Mouse (Mus musculus): ENCODE measurements around the gene Catsper2. TPM values are rescaled to one million over a fixed set of nuclear protein-coding genes. Genes with fewer than 3 reads are reported as not detected.

Catsper2 gene
- total and polyA plus RNA-seq, 3 experiments = 1.2 to 2.5 TPM; not detected in 1

DNA sequence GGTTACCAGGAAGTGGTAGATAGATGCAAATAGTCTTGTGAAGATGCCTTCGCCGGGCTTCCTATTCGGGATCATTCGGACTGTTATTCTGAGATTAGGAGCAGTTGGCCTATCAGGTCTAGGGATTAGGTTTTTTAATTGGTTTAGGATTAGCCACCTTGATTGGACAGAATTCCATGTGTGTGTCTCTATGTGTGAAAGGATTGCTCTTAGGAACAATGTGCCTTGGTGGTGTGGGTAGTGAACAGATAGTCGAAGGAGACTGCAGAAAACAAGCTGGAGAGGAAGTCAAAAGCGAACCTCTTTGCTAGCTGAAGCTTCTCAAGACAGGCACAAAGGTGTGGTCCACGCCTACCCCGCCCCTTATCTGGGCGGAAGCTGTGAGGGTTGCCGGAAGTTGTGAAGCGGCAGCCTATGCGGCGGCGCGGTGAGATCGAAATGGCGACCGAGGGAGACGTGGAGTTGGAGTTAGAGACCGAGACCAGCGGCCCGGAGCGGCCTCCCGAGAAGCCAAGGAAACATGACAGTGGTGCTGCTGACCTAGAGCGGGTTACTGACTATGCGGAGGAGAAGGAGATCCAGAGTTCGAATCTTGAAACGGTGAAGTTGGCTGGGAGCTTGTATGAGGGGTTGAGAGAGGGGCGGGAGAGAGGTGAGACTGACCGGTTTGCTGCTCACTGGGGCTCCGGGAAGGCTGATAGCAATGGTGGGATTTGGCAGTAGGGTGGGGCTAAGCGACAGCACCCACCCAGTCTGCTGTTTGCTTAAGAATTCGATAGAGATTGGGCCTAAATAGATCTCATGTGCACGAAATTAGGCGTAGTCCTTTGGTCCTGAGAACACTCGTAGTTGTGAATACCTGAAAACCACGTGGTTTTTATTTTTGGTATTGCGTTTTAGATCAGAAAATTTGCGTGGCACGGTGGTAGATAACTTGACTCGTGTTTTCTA lies 43.4 kb upstream of the Catsper2 start, which contains the start of gene Serinc4 (continued):
- TF ChIP-seq HCFC1 (IDR thresholded peaks at IDR 0.05; ENCODE audit: low read depth, low read length) = peak; percentile 83
- TF ChIP-seq CTCF (IDR thresholded peaks at IDR 0.05 in 2 of 3, conservative IDR thresholded peaks at IDR 0.05 in 1 of 3; ENCODE audit: control insufficient read depth in 1 of 3, insufficient read depth in 1 of 3, low read depth in 2 of 3, low read length in 3 of 3, poor library complexity in 1 of 3, severe bottlenecking in 1 of 3) = no peak
- TF ChIP-seq ETS1 (IDR thresholded peaks at IDR 0.05; ENCODE audit: low read depth, low read length) = peak; percentile 62
- no peak for TF ChIP-seq MAFK (IDR thresholded peaks at IDR 0.05; ENCODE audit: borderline replicate concordance, low read depth, low read length)

DNA sequence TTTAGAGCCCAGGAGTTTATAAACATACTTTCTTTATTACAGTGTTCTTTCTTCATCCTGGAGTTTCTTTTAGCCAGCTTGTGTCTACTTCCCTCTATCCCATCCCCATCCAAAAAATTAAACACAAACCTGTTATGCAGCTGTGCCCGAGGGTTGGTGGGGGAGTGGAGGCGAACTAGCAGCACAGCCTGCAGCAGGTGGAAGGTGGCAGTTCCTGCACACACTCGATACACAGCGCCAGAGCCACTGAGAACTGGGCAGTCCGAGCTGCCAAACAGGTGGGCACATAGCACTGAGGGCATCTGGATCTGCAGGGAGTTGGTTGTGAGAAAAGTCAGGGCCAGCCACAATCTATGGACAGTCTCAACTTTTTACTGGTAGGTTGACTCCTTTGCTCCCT lies 41.9 kb upstream of the Catsper2 start:
- Histone ChIP-seq H3K36me3 (ENCODE audit: control insufficient read depth in 1 of 2, insufficient read depth in 2 of 2, low read length in 2 of 2) (peaks cover 0 to 20% of the 10 kb centered on the region in 2 experiments; a peak in 2 of 4 replicates), H3K27ac (ENCODE audit: control insufficient read depth, low read depth, low read length) (no peak overlapping the region), H3K4me3 (ENCODE audit: control insufficient read depth in 1 of 2, insufficient read depth in 1 of 2, low read depth in 2 of 2, low read length in 2 of 2) (no peak overlapping the region)

DNA sequence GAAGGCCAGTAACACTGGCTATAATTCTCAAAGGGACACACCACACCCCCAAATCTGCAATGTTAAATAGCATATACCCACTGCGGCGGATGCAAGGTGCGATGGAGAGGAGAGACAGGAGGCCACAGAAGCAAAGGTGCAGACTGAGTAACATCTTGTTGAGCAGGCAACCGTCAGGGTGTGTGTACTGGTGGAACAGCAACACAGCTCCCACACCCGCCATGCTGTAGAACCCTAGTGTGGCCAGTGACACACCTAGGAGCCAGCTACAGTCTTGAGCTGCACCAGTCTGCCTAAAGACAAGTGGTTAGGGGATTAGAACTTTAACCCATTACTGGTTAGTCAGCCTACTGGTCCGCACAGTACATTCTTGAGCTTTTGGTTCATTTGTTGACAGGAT lies 40.3 kb upstream of the Catsper2 start:
- peaks cover 0 to 22% of the 10 kb centered on the region in 2 experiments; a peak in 2 of 4 replicates for H3K36me3 ChIP-seq (ENCODE audit: control insufficient read depth in 1 of 2, insufficient read depth in 2 of 2, low read length in 2 of 2)

More for the DNA sequence above, 41.9 kb upstream of the Catsper2 start:
- peaks cover 18% of the 10 kb centered on the region for H3K79me2 ChIP-seq (ENCODE audit: control insufficient read depth, insufficient read depth, low read length, poor library complexity)
- H3K9ac ChIP-seq (ENCODE audit: control insufficient read depth, low read depth, low read length, poor library complexity, severe bottlenecking) = no peak overlapping the region
- H3K4me1 ChIP-seq (ENCODE audit: control insufficient read depth in 1 of 2, insufficient read depth in 2 of 2, low read length in 2 of 2) = peaks cover 7 to 8% of the 10 kb centered on the region in 2 experiments
- no peak for TF ChIP-seq ZKSCAN1 (IDR thresholded peaks at IDR 0.05; ENCODE audit: low read depth, low read length)
- DNase-seq (ENCODE audit: low read depth, low spot score) = no peak
- H3K27me3 ChIP-seq (ENCODE audit: control insufficient read depth in 1 of 2, insufficient read depth in 2 of 2, low read length in 2 of 2) = no peaks in the 10 kb centered on the region
- H3K9me3 ChIP-seq (replicated peaks; ENCODE audit: insufficient read depth, low read length) = no peaks in the 10 kb centered on the region

DNA sequence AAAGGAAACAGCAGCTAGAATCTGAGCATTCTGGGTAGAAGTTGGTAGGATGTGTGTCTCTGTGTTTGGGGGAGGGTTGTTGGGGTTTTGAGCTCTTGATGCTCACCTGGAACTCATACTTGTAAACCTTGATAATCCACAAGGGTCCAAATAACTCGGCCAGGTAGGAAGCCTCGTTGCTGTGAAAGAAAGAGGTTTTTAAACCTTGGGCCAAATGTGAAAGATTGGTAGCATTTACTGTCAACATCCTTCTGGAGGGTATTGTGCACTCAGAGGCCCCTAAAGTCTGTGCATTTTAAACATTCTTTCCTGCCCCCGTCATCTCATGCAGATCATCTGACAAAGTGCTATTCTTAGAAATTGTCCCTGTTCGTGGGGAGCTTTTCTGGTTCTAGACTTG lies 39.4 kb upstream of the Catsper2 start, which contains the start of gene Hypk:
TSS of gene Hypk (plus strand) at position 301 of the 400 bp plus-strand sequence.
- no peaks in the 10 kb centered on the region for H3K27me3 ChIP-seq (ENCODE audit: control insufficient read depth in 1 of 2, insufficient read depth in 2 of 2, low read length in 2 of 2)
- H3K79me2 ChIP-seq (ENCODE audit: control insufficient read depth, insufficient read depth, low read length, poor library complexity) = peaks cover 26% of the 10 kb centered on the region
- peaks cover 6 to 12% of the 10 kb centered on the region in 2 experiments for H3K4me1 ChIP-seq (ENCODE audit: control insufficient read depth in 1 of 2, insufficient read depth in 2 of 2, low read length in 2 of 2)
- H3K27ac ChIP-seq (ENCODE audit: control insufficient read depth, low read depth, low read length) = no peak within 1 kb of the TSS
- no peak within 1 kb of the TSS for H3K9ac ChIP-seq (ENCODE audit: control insufficient read depth, low read depth, low read length, poor library complexity, severe bottlenecking)
- peaks cover 0 to 17% of the 10 kb centered on the region in 2 experiments; a peak in 2 of 4 replicates for H3K36me3 ChIP-seq (ENCODE audit: control insufficient read depth in 1 of 2, insufficient read depth in 2 of 2, low read length in 2 of 2)
- no peak for DNase-seq (ENCODE audit: low read depth, low spot score)
- no peaks in the 10 kb centered on the region for H3K9me3 ChIP-seq (replicated peaks; ENCODE audit: insufficient read depth, low read length)
- TF ChIP-seq ETS1 (IDR thresholded peaks at IDR 0.05; ENCODE audit: low read depth, low read length) = no peak
- TF ChIP-seq EP300 (IDR thresholded peaks at IDR 0.05; ENCODE audit: low read depth in 1 of 2, low read length in 2 of 2) = no peak
- TF ChIP-seq ZMIZ1 (IDR thresholded peaks at IDR 0.05; ENCODE audit: low read depth, low read length) = no peak
- TF ChIP-seq POLR2A (IDR thresholded peaks at IDR 0.05; ENCODE audit: control insufficient read depth in 1 of 2, insufficient read depth in 1 of 2, low read depth in 1 of 2, low read length in 2 of 2, poor library complexity in 1 of 2) = no peak
- TF ChIP-seq MEF2A (IDR thresholded peaks at IDR 0.05; ENCODE audit: extremely low read depth, insufficient replicate concordance, low read depth, low read length, poor library complexity, severe bottlenecking) = no peak
- no peak for TF ChIP-seq MAFK (IDR thresholded peaks at IDR 0.05; ENCODE audit: borderline replicate concordance, low read depth, low read length)
- no peak for TF ChIP-seq E2F4 (IDR thresholded peaks at IDR 0.05; ENCODE audit: borderline replicate concordance, low read depth, low read length)
- no peak for TF ChIP-seq TAL1 (IDR thresholded peaks at IDR 0.05; ENCODE audit: low read length)
- no peak for TF ChIP-seq BHLHE40 (IDR thresholded peaks at IDR 0.05; ENCODE audit: borderline replicate concordance, low read depth, low read length)
- TF ChIP-seq ZNF384 (IDR thresholded peaks at IDR 0.05; ENCODE audit: low read depth, low read length) = no peak
- no peak for TF ChIP-seq USF2 (IDR thresholded peaks at IDR 0.05; ENCODE audit: borderline replicate concordance in 1 of 2, insufficient read depth in 1 of 2, low read depth in 1 of 2, low read length in 2 of 2)
- no peak for TF ChIP-seq SMC3 (IDR thresholded peaks at IDR 0.05; ENCODE audit: low read depth, low read length)
- no peak for TF ChIP-seq MYB (IDR thresholded peaks at IDR 0.05; ENCODE audit: low read depth, low read length)
- no peak within 1 kb of the TSS for H3K4me3 ChIP-seq (ENCODE audit: control insufficient read depth in 1 of 2, insufficient read depth in 1 of 2, low read depth in 2 of 2, low read length in 2 of 2)

More for the DNA sequence above, 40.3 kb upstream of the Catsper2 start:
- DNase-seq (ENCODE audit: low read depth, low spot score) = no peak
- Histone ChIP-seq H3K4me1 (ENCODE audit: control insufficient read depth in 1 of 2, insufficient read depth in 2 of 2, low read length in 2 of 2) (peaks cover 8 to 12% of the 10 kb centered on the region in 2 experiments), H3K4me3 (ENCODE audit: control insufficient read depth in 1 of 2, insufficient read depth in 1 of 2, low read depth in 2 of 2, low read length in 2 of 2) (no peak overlapping the region), H3K27me3 (ENCODE audit: control insufficient read depth in 1 of 2, insufficient read depth in 2 of 2, low read length in 2 of 2) (no peaks in the 10 kb centered on the region), H3K9ac (ENCODE audit: control insufficient read depth, low read depth, low read length, poor library complexity, severe bottlenecking) (no peak overlapping the region), H3K27ac (ENCODE audit: control insufficient read depth, low read depth, low read length) (no peak overlapping the region), H3K79me2 (ENCODE audit: control insufficient read depth, insufficient read depth, low read length, poor library complexity) (peaks cover 31% of the 10 kb centered on the region), H3K9me3 (replicated peaks; ENCODE audit: insufficient read depth, low read length) (no peaks in the 10 kb centered on the region)
- TF ChIP-seq POLR2AphosphoS2 (IDR thresholded peaks at IDR 0.05; ENCODE audit: low read length) (0 out of 2 replicates have a peak, but pooled peaks have one; percentile 40), TAL1 (IDR thresholded peaks at IDR 0.05; ENCODE audit: low read length) (no peak), POLR2A (IDR thresholded peaks at IDR 0.05; ENCODE audit: control insufficient read depth in 1 of 2, insufficient read depth in 1 of 2, low read depth in 1 of 2, low read length in 2 of 2, poor library complexity in 1 of 2) (peak in 1 of 2 experiments; percentile 23; a peak in 1 of 4 replicates), EP300 (IDR thresholded peaks at IDR 0.05; ENCODE audit: low read depth in 1 of 2, low read length in 2 of 2) (no peak)
